Mouse (Mus musculus): ENCODE data around the gene Arl5c. TPM values are rescaled to one million over a fixed set of nuclear protein-coding genes. Genes with fewer than 3 reads are reported as not detected.

Arl5c gene
- 1 to 10 TPM; 1.6 TPM for total RNA-seq (2021)

DNA sequence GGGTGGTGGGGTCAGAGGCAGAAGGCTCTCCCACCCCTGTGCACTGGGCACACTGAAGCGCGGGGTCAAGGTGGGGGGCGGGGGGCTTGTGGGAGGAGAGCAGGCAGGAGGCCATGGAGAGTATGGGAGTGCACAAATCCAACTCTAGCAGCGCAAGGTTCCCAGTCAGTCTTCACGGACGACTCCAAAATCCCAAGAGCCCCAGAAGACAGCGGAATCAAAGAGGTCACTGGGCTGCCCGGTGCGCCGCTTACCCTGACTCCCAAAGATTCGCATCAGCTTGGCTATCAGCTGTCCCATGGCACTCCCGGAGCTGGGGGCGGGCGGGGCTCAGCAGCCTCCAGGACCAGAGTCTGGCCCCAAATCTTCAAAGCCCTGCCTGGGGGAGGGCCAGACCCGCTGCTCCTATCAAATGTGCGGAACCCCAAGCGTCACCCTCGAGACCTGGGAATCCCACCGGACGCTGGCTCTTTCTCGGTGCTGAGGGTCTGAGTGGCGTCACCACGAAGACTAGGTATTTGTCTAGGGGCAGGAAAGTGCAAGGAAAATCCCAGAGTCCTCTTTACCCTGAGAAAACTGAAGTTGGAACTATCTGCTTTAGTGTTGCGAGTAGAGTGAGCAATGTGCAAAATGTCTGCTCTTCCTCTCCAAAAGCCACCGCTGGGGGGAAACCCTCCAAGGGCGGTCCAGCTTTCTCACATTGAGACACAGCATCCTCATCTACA, at the start of gene Arl5c:
TSS of gene Arl5c (minus strand) at position 618 of the 725 bp plus-strand sequence.
- peak; percentile 58 for DNase-seq

DNA sequence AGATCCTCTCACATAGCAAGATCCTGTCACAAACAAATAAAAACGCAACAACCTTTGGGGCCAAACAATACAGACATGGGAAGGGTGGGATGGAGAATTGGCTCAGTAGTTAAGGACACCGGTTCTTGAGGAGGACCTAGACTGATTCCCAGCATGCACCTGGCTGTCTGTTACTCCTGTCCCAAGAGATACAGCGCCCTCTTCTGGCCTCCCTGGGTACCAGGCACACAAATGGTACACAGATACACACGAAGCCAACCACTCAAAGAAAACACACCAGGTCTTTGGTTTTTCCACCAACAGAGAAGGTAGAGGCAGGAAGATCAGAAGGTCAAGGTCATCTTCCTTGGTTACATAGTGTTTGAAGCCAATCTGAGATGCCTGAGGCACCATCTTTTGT, 49.6 kb upstream of the Arl5c start:
- no peak for DNase-seq

DNA sequence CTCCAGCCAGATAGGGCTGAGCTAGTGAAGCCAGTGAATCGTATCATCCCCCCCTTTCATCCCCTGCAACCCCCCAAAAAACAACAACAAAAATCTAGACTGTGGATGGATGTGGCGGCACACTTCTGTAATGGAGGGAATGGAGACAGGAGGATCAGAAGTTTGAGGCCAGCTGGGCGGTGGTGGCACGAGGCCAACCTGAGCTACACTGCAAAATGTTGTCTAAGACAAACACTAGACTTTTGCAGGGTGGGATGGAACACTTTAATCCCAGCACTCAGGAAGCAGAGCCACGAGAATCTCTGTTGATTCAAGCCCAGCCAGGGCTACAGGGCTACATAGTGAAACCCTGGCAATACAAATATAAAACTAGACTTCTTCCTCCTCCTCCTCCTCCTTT, 48.1 kb upstream of the Arl5c start:
- DNase-seq, result no peak

DNA sequence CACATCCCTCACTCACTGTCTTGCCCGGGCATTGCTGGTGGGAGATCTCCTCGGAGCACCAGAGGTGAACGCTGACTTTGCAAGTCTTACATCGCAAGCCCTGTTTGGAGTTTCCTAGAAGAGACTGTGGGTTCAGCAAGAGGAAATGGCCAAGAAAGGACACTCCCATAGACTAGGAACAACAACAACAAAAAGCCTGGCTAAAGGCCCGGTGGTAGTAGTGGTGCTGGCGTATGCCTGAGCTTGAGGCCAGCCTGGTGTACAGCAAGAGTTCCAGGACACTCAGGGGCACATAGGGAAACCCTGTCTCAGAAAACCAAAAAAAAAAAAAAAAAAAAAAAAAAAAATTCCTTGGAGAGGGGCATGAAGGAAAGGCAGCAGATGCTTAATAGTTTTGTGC, 46.8 kb upstream of the Arl5c start:
- DNase-seq, result no peak

DNA sequence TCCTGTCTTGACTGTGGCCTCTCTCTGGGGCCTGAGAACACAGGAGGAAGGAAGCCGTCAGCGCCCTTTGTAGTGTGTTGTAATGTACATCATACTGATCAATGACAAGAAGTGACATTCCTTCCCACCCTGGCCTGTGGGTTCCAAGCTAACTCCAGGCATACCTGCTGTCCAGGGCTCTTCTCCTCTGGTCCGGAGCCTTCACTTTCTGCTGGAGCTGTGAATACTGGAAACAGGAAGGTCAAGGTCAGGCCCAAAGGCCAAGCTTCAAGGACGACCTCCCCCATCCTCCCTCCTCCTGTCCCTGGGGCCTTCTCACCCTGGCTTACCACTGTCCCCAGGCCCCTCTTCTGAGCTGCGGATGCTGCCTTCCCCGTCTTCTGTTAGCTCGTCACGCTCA, 45.0 kb upstream of the Arl5c start:
- no peak for DNase-seq

DNA sequence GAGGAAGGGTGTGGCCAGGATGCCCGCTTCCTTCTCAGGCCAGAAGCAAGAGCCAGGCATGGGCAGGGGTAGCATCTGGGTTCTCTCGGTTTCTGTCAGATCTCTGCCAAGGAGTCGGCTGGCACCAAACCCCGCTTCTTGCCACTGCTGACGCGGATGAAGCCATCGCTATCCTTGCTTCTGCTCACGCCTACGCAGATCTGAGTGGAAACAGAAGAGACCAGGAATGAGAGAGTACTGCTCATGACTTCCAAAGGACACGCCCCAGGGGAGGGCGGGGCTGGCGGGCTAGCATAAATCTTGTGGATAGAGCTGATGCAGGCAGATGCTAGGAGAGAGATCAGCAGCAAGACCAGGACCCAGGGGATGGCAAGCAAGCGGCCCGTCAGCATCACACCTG, 41.9 kb upstream of the Arl5c start:
- no peak for DNase-seq

DNA sequence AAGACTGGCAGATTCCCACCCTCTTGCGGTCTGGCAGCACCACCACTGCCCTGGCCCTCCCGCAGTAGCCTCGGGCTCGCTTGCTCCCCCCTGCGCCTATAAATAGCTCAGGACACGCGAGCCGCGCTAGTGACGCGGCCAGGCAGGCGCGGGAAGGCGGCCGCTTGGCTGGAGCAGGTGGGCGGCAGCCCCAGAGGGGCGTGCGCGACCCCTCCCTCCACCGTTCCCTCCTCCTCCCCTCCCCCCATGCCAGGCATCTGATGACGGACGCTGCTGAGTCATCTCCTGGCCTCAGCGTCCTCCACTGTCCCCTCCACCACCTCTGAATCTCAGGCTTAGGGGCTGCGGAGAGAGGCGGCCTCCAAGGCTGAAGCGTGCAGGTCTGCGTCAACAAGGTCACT, 40.0 kb upstream of the Arl5c start:
- peak; percentile 80 for DNase-seq

DNA sequence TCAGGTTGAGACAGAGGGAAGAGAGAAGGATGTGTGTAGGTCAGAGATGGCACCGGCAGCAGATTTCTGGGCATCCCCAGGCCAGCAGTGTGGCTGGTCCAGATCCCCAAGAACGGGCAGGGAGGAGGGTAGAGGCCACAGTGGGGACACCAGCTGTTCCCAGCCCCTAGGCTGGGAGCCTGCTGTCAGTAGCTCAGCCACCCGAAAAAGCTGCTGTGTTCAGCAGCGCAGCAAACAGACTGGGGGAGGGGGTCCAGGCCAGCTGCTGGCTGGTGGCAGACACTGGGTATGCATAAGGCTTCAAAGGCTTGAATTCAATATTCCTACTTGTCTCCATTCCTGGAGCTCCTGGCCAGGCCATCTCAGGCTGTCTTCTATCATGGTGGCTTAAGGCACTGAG, 38.9 kb upstream of the Arl5c start:
- DNase-seq, result no peak

DNA sequence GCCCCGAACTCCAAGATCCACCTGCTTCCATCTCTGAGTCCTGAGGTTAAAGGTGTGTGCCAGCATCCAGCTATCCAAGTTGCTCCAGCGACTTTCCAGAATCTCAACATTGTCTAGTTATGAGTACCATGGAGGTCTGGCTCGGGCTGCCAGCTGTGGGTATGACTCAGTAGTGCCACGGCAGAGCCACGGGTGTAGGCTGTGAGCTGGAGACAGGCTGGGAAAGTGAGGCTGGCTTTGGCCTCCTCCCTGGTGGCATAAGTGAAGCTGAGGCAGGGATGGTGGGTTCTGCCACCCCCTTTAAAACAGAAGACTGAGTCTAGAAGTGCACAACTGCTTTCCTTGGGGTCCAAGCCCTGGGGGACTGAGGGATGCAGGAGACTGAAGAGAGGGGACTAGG, 38.1 kb upstream of the Arl5c start:
- no peak for DNase-seq

DNA sequence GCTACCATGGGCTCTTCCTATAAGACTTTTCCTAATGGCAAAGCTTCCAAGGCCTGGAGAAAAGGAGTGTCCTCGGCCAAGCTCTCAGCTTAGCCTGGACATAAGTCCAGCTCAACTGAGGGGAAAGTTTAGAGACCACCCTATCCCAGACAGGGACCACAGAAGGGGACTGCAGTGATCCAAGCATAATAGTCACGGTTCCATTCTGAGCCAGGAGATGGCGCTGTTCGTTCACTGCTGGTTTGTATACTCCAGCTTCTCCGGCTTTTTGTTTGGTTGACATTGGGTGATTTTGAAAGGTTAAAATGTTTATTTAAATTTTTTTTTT, 35.4 kb upstream of the Arl5c start:
- DNase-seq, result peak; percentile 90

DNA sequence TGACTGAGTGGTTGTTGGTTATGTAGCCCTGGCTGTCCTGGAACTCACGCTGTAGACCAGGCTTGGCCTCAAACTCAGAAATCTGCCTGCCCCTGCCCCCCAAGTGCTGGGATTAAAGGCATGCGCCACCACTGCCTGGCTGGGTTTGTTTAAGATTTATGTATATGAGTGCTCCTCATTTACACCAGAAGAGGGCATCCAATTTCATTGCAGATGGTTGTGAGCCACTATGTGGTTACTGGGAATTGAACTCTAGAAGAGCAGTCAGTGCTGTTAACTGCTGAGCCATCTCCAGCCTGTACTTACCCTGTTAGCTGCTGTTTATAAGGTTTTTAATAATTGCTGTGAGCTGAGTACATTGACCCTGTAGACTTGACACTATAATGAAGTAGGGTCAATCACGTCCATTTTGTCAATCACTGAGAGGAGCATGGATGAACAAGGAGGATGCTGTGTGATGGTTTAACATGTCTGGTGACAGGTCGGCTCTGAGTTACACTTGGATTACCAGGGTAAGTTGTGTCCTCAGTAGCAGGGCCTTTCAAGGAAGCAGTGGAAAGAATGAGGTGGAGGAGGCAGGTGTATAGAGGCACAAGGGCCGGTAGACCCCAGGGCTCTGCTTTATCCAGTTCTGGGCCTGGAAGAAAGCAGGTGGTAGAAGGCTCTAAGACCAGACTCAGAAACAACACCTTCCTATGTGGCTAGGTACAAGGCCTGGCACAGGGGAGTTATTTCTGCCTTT, 34.9 kb upstream of the Arl5c start:
- DNase-seq, result no peak

DNA sequence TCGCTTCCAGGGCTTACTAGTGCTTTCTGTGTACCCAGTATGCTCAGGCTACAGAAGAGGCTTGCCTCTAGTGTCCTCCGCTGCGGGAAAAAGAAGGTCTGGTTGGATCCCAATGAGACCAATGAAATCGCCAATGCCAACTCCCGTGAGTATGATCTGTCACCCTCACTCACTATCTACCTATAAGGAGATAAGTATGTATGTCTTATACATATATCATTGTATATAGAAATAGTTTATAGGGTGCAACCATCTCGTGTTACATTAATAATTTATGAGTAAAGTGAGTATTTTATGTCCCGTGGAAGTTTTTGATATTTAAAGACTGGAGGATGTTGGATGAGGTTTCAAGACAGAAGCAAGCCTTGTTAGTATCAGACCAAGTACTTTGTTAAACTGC, 31.8 kb upstream of the Arl5c start:
- DNase-seq, result no peak

DNA sequence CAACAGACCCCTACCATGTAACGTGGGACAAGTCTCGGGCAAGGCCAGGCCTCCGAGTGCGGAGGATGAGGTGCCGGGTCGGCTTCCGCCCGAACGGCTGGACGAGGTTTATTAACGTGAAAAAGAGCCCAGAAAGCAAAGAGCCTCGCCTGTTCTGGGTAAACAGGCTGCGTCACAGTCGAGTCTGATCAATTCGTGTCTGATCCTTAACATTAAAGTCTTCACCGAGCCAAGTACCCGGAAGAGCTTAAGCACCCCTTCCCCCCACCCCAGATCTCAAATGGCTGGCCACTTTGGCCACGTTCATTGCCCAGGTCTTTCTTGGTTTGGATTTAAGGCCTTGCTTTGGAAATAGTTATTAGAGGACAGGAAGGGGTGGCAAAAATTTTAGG, 31.3 kb upstream of the Arl5c start:
- no peak for DNase-seq

DNA sequence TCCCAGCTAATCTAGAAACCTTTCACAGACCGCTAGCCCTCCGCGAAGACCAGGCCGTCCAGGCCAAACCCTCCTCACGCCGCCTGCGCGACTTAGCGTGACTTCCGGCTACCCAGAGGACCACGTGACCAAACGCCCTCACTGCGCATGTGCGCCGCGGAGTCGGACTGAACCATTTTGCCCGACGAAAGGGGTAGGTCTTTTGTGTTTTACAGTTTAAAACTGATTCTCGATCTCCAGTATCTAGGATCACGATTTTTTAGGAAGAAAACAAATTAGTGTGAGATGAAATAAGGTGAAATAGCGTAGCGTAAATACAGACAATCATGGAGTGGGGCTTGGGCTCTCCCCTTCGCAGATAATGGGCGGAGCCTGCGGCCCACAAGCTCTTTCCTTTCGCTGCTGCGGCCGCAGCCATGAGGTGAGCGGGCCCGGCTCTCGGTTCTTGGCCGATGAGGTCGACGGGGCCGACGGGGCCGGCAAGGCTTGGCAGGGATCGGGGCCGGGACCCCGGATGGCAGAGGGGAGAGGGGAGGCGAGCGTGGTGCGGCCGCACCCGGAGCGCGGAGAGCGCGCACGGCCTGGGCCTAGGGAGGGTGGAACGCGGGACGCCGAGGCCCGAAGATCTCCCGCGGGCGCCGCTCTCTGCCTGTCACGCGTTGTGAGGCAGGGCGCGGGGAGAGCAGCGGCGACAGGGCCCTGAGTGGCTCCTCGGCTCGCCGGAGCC, 30.8 kb upstream of the Arl5c start, which contains the start of gene Rpl19:
TSS of gene Rpl19 (plus strand) at position 141 of the 727 bp plus-strand sequence.
- peak; percentile 95 for DNase-seq

DNA sequence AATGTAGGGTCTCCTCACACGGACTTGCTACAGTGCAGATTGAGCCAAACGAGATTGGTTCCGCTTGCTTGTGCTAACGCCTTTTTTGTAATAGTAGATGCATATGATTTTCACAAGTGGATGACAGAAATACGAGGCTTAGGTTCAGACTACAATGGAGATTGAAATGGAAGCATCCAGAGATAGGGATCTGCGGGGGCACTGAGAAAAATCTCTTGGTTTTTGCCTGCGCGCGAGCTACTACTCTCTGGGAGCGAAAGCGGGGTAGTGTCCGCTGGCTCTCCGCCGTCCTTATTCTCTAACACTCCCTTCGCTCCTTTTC, 30.2 kb upstream of the Arl5c start:
- DNase-seq, result no peak

DNA sequence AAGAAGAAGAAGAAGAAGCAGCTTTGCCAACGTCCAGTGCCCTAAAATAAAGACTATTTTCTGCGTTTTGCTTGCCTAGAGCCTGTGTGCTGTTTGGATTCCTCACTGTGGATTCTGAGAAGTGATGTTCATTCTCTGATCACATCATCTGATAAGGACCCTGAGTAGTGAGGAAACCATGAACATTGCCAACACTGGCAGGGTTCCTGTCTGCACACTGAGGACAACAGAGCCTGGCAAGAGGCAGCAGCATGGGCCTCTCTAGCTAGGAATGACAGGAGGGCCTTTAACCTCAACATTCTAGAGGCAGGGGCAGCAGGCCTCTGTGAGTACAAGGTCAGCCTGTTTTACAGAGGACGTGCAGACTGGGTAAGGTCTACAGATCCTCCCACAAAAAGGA, 28.5 kb upstream of the Arl5c start:
- no peak for DNase-seq

DNA sequence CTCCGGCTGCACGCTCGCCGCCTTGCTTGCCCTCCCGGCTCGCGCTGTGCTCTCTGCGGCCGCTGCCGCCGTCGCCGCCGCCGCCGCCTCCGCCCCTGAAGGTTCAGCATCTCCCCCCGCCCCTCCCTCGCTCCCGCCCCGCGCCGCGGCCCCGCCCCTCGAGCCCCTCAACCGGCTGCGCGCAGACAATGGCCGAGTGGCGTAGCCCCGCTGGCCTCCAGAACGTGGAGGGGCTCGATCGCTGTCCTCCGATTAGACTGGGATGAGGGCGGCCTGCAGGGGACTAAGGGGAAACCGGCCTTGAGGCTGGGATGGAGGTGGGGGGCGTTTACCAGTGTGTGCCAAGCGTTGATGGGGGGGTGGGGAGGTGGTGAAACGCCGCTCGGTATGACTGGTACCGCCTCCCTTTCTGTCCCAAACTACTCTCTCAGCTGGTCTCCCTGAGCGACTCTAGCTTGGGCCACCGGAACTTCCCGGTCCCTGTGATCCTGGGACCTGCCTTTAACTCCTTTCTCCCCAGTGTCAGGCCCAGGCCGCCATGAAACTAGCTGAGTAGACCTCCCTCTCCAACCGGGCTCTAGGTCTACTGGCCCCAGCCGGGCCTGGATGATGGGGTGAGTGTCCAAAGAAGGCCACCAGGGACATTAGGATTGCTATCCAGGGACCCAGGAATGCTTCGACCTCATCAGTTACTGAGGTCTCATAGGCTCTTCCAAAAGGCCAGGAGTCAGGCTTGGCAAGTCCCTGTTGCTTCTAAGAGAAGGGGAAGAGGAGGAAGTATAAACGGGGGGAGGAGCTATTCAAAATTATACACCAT, 26.8 kb upstream of the Arl5c start, which contains the start of gene Cacnb1:
TSS of gene Cacnb1 (minus strand) at position 480 of the 817 bp plus-strand sequence.
- peak; percentile 77 for DNase-seq

DNA sequence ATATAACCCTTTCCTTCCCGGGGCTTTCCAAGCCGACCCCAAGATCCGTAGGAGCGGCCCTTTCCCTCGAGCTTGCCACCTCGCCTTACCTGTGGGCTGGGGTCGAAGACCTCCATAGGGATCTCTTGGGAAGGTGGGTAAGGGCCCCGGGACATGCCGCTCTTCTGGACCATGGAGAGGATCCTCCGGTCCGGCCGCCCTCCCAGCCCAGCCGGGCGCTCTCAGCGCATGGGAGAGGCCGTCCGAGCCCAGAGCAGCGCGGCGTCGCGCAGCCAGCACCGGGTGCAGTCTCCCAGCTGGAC, 26.2 kb upstream of the Arl5c start:
- DNase-seq, result no peak

DNA sequence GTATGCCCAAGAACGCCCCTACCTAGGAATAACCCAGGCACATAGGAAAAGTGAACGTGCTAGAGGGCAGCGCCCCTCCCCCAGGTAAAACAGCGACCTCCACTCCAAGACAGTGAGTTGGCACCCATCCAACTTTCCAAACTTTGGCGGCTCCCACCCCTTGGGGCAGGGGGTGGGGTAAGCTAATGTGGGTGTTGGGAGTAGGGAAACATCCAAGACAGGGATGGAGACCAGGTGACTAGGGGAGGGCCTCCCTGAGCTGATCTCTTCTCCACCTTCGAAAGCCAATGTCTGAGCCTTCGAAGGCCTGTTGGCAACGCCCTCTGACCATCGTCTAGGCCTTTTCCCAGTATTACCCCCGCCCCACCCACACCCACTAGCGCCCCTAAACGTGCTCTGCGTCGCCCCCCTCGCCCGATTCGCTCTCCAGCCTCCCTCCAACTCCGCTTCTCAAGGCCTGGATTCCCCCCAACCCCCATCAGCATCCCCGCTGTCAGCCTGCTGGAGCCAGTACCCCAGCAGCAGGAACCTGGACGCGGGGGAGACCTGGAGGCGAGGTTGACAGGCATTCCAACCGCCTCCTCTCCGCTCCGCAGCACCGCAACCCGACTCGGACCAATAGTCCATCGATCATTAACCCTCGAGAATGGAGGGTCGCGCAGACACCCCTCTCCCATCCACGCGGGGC, 25.7 kb upstream of the Arl5c start:
- DNase-seq, result peak; percentile 49

DNA sequence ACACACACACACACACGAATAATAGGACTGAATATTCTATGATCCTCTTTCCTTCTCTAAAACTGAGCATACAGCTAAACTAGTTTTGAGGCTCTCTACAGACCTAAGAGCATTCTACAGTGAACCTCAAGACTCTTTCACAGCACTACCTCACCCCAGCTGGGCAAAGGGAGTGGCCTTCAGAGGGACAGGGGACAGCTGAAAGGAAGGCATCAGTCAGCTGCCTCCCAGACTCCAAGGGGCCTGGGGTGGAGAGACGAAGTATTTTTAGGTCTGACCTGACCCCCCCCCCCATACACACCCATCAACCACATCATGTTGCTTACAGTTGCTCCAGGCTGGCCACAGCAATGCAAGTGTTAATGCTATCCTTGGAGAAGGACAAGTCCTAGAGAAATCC, 25.1 kb upstream of the Arl5c start:
- DNase-seq, result no peak

DNA sequence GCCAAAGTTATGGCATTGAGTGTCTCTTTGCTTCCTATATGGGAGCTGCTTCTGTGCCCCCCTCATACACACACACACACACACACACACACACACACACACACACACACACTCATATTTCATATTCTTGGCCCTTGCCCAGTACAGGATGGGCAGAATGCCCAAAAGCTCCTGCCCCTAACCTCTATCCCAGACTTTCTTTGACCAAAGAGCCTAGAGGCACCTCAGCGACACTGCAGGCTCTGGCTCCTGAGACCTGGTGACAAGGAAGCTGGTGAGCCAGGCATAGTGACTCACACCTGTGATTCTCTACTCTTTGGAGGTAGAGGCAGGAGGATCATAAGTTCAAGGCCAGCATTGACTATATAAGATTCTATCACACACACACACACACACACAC, 24.7 kb upstream of the Arl5c start:
- no peak for DNase-seq

DNA sequence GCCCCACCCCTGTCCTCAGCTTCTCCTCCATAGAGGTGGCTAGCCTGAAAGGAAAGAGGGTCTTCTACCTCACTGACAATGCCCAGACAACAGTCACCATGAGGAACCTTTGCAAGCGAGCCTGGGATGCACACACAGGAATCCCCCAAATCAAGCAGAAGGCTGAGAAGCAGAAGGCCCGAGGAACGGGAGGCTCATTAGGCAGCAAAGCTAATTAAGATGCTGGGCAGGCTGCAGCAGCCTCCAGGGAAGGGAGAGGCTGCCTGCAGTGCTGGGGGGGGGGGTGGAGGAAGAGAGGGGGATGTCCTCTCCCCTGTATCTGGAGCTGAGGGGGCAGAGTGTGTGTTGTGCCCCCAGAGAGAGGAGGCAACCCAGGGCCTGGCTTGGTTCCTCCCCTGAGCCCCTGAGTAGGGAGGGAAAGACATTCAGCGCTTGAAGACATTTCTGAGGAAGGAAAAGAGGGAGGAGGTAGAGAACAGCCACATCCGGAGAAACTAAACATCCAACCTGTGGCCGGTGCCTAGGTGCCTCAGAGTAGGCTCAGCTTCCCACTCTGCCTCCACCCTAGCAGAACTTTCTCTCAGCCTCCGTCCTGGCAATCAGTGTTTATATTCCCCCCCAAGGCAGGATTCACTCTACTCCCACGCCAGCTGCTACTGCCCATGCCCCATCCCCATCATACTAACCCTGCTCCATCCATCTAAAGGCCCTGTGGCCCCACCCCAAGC, 24.1 kb upstream of the Arl5c start:
- DNase-seq, result no peak

All from heart, postnatal 4 days (tissue).